Mouse (Mus musculus): Measurements from ENCODE around the gene Gm38394.

GRCm38 (mm10) chr1:133571293-133571692, 89.8 kb downstream of the Gm38394 start:
- TF ChIP-seq CTCF (IDR thresholded peaks at IDR 0.05; ENCODE audit: control insufficient read depth, insufficient read depth, insufficient replicate concordance, low read depth, low read length) (no peak), POLR2A (IDR thresholded peaks at IDR 0.05; ENCODE audit: control insufficient read depth, low read depth, low read length) (no peak)
